Mouse (Mus musculus): ENCODE data around the gene Tmem167.

Gene Tmem167

DNA sequence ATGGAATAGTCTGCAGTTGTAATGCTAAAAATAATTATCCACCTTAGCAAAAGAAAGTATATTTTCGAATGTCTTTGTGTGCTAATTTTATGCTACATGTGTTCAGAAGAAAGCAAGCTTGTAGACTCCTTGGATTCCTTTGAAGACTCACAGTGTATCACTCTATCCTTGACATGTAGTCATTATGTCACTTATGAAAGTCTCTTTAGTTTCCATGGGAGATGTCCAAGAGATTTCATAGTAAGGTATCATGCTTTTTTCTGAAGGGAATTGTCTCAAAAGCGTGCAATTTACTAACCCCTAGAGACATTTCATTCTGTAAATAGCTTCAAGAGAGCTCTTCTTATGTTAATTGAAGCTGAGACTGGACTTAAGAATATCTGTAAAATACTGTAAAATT, 97.8 kb downstream of the Tmem167 start:
- DNase-seq: no peak

DNA sequence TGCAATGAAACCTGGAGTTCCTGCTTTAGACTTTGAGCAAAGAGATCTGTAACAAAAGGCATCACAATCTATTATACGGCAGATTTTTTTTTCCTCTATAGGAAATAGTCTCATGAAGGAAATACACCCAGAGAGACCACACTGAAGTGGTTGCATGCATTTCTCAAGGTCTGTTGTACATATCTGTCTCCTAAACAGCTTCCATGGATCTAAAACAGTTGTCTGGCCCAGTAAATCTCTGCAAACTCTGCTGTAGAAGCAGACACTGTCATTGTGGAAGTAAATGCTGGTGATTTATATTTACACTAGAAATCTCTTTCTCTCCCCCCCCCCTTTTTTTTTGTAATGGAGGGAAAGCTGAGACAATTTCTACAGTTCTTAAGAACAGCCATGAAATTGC, 99.1 kb downstream of the Tmem167 start:
- no peak for DNase-seq

DNA sequence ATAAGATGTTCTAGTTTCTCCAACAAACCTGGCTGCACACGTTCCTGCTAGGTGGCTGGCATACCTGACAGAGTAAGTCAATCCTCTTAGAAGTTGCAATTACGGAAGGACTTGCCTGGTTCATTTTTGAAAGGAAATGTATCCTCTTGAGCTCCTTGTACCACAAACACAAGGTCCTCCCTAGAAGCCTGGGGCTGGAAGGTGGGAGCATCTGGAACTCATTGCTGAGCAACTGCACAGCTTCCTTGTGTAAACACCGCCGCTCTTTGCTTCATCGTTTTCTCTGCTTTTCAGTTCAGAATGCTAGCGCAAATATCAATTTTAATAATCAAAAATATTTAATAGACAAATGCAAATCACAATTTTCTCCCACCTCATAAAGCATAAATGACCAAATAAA, 102.9 kb downstream of the Tmem167 start:
- no peak for DNase-seq
